In genomic region chr11:71564831-71565230, GRCm38 (mm10) we compare ENCODE assay signal across 22 mouse cellular contexts.
A peak's percentile ranks its signal among the peaks of the same experiment; 100 is the strongest.
DNase-seq lines count a peak whose midpoint lies in the region; TF ChIP-seq lines count a peak whose summit lies in the region.
"Had no signal": no experiment of that assay in that cellular context is flagged by ENCODE, and none has a peak within 500 bp of the region (broad histone marks: within the 10 kb centered on the region; RNA-seq: fewer than 3 reads in every experiment).

No protein-coding gene starts in this region.

- DNase-seq in heart, adult 11 months, result peak; percentile 33
- no peak for DNase-seq in heart, postnatal 10 days
- no peak for DNase-seq in left cerebral cortex, adult 2 months (ENCODE audit: extremely low spot score in 1 of 2, low spot score in 2 of 2)
- no peak for DNase-seq in left cerebral cortex, postnatal 25 days (ENCODE audit: low spot score in 2 of 2)
- DNase-seq in thymus, postnatal 4 days, result peak; percentile 12
- no peak for DNase-seq in thymus, postnatal 36 days
- DNase-seq in urinary bladder, postnatal 14 days (ENCODE audit: low spot score), result no peak
- DNase-seq in left cerebral cortex, adult 11 months (ENCODE audit: low spot score), result no peak
- DNase-seq: adrenal gland, postnatal 25 days; cerebellum, adult 9-11 months; gastrocnemius, postnatal 10 days; heart, postnatal 14 days; kidney, adult 8-10 months; kidney, postnatal 25 days; liver; lung, postnatal 10 days; thymus, adult 2 months had no signal

- TF ChIP-seq CTCF in left cerebral cortex, adult 2 months (IDR thresholded peaks at IDR 0.05), result peak; percentile 8

- intact Hi-C loops in heart, postnatal 10 days (cut with DNase I), result no loop called here
- intact Hi-C loops in left cerebral cortex, adult 2 months (cut with DNase I), result loop anchor here (10.0 kb wide), 1 partner anchor 460 kb away; no protein-coding TSS in a partner anchor
- intact Hi-C loops in left cerebral cortex, postnatal 25 days (cut with DNase I), result no loop called here

- H3K27ac ChIP-seq in left cerebral cortex, adult 2 months, result no peak overlapping the region
- H3K27ac ChIP-seq: embryonic facial prominence, embryonic 15.5 days; hindbrain, embryonic 13.5 days; limb, embryonic 10.5 days; stomach, postnatal 0 days had no signal

- no peak overlapping the region for H3K4me3 ChIP-seq in left cerebral cortex, adult 2 months
- H3K4me3 ChIP-seq: embryonic facial prominence, embryonic 15.5 days; heart, embryonic 12.5 days; hindbrain, embryonic 13.5 days; limb, embryonic 10.5 days had no signal

Comparison
In these comparisons a context has a peak if more than half of its experiments do, and no peak if none do; other contexts are left out.
1. DNase-seq: peak in heart, adult 11 months (single experiment) and thymus, postnatal 4 days (single experiment); none in heart, postnatal 10 days (0 of 2), left cerebral cortex, adult 2 months (0 of 2), left cerebral cortex, postnatal 25 days (0 of 2), thymus, postnatal 36 days (0 of 2), urinary bladder, postnatal 14 days (single experiment) and left cerebral cortex, adult 11 months (single experiment).